Mouse (Mus musculus): ENCODE data around the gene Alpk3.

The Alpk3 gene

DNA sequence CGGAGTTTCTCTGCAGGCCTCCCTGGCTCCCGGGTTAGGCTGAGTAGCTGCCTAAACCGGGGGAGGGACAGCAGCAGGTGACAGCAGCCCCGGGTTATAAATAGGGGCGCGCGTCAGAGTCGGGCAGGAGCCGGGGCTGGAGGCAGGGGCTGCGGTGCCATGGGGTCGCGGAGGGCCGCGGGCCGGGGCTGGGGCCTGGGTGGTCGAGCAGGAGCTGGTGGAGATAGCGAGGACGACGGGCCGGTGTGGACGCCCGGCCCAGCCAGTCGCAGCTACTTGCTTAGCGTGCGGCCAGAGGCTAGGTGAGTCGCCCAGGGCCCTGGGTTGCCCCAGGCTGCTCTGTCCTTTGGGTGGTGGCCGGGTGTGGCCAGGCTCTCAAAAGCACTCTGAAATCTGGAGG lies at the start of gene Alpk3:
Gene Alpk3 (plus strand): TSS at position 130 of the 400 bp plus-strand sequence.
- DNase-seq (ENCODE audit: low spot score in 2 of 2): no peak

DNA sequence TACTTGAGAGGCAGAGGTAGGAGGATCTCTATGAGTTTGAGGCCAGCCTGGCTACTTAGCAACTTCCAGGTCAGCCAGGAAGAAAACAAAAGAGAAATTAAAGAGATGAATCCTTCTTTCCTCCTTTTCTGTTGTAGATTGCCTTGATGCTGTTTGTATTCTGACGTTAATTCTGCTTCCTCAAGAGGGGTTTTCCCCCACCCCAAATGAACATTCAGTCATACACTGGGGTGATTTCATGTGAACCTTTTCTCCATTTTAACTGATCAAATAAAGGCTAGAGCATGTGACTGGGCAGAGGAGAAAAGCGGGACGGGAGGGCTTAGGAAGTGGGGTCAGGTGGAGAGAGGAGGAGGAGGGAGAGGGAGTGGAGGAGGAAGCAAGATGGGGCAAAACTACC lies 49.1 kb upstream of the Alpk3 start:
- DNase-seq (ENCODE audit: low spot score in 2 of 2): no peak

DNA sequence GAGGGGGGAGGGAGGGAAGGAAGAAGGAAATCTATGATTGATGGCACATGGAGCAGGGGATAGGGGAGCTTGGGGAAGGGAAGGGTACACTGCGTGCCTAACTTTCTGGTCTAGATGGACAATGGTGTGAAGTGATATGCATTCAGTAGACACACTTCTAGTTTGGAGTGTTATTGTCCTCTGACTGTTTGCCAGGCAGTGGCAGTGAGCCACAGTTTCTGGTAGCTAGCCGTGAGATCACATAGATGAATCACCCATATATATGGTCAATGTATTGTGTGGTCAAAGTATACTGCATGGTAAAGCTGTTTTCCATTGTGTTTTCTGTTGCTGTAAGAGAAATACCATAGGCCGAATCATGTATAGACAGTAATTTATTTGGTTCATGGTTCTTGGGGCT lies 45.8 kb upstream of the Alpk3 start:
- no peak for DNase-seq (ENCODE audit: low spot score in 2 of 2)

DNA sequence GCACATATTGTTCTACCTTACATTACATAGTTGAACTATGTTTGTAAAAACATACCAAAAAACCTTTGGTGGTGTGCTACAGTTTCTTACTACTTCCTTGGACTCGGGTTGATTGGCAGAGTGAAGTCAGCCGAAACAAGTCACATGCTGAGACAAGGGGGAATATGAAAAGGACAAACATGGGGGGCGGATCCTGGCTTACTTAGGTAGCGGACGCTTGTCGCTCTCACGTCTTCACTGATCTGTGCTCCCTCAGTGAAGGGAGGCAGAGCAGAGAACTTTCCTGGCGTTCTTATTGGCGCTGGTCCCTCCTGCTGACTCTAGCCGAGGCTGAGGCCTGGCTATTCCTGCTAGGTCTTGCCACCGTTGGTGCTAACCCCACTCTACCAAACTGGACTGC lies 37.1 kb upstream of the Alpk3 start:
- DNase-seq (ENCODE audit: low spot score in 2 of 2): no peak

DNA sequence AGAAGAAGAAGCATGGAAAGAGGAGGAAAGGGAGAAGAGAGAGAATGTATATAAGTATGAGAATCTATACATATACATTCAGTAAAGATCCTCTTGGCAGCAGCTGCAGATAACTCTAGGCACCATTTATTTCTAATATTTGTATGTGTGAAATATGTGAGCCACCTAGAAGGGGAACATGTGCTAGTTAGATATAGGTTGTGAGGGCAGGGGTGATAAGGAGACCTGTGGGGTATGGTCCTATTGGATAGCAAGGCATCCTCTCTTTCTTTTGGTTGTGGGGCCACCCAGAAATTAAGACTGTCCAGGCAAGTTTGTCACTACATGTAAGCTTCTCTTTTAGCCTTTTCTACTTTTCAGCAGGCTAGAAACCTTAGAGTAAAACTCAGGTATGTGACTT lies 34.7 kb upstream of the Alpk3 start:
- DNase-seq (ENCODE audit: low spot score in 2 of 2): no peak

DNA sequence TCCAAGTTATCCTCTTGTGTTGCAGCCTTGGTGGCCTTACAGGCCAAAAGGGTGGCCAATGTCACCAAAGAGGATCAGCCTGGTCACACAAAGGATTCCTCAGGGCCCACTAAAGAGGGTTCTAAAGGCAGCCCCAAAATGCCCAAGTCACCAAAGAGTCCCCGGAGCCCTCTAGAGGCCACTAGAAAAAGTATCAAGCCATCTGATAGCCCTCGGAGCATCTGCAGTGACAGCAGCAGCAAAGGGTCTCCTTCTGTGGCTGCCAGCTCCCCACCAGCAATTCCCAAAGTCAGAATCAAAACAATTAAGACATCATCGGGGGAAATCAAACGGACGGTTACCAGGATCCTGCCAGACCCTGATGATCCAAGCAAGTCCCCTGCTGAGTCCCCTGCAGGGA lies 33.3 kb upstream of the Alpk3 start:
- peak in 1 of 2 experiments; percentile 18 for DNase-seq (ENCODE audit: low spot score in 2 of 2)

DNA sequence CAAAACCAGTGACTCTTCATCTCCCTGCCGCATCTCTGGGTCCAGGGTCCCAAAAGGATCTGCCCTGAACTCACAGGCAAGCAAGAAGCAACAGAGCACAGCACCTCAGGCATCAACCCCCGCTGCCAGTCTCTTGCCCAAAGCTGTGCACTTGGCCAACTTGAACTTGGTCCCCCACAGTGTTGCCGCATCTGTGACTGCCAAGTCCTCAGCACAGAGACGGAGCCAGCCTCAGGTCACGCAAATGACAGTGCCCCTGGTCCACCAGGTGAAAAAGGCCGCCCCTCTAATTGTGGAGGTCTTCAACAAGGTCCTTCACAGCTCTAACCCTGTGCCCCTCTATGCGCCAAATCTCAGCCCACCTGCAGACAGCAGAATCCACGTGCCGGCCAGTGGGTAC lies 32.7 kb upstream of the Alpk3 start:
- DNase-seq (ENCODE audit: low spot score in 2 of 2): no peak

DNA sequence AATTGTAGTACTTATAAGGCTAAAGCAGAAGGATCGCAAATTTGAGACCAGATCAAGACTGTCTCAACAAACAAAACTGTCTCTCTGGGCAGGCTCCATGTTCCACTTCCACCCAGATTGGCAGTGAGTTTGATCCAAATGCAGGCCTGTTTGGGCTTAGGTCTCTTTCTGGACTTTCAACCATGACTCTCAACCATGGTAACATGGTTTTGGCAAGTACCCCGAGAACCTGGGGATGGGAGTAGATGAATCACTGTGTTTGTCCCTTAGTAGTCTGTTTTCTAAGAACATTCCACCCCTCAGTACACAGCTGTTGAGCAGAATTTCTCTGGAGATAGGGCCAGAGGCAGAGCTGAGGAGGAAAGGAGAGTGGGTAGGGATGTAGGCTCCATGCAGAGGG lies 31.6 kb upstream of the Alpk3 start:
- DNase-seq (ENCODE audit: low spot score in 2 of 2): no peak

DNA sequence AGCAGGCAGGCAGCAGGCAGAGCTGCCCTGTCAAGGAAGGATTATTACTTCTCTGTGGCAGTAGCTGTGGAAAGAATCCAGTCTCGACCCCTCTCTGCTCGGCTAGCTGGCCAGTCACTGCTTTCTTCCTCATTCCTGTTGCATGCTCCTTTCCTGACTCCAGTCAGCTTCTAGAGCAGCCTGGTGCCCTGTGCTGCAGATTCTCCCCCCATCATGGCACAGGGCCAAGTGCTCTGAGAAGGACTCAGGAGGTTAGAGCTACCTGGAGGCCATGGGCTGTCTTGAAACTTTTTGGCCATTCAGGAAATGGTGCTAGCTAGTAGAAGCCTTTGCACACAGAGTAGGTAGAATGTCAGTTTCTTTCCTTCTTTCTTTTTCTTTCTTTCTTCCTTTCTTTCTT lies 17.7 kb upstream of the Alpk3 start:
- no peak for DNase-seq (ENCODE audit: low spot score in 2 of 2)

DNA sequence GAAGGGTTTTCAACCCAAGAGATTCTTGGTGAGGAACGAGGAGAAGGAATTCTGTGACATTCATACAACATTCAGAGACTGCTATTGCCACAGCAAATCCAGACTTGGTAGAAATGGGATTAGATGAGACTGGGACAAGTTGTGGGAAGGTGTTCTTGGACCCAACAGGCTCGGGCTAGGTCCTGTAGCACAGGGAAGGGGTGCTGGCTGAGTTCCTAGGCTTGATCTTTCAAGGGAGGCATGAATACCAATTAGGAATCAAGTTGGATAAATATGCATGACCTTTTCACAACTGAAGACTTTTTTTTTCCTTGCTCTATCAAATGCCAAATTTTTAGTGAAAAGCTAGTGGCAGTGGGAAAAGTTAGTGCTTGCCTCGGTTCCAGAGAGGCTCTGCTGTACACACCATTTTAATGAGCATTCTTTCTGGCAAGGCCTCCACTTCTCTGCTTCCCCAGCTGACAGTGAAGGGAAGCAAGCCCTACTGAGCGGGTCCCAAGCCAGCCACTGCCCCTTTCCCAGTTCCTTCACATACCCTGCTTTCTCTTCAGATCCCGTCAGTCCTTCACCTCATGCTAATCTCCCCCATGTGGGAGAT lies 14.3 kb upstream of the Alpk3 start:
- no peak for DNase-seq (ENCODE audit: low spot score in 2 of 2)

DNA sequence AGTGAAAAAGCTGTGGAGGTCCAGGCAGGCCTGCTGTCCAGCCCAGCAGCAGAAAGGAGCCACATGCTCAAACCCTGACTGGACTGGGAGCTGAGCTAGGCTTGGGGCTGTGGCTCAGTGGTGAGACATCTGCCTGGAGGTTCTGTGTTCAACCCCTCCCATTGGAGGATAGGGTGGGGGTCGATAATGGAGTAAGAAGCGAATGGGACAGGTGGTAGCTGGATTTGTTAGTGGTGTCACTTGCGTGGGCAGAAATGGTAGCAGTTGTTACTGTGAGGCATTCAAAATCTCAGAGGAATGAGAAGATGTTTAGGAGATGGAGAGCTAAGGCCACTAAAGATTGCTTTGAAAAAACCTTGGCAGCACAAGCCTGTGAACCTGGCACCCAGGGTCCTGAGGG lies 9.6 kb upstream of the Alpk3 start:
- DNase-seq (ENCODE audit: low spot score in 2 of 2): no peak

DNA sequence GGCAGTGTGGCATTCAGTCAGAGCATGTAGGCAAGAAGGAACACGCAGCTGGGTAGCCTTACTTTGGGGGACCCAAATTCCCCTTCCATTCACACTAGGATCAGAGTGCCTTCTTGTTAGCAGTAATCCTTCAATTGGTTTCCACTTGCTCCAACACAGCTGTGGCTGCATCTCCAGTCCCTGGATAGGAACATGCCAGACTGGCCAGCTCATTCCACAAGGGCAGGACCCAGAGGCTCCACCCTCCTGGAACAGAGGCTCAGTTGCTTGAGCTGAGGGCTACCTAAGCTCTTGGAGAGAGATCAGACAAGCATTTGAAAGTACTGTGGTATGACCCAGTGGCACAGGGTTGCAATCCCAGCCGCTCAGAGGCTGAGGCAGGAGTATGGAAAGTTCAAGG lies 8.9 kb upstream of the Alpk3 start:
- no peak for DNase-seq (ENCODE audit: low spot score in 2 of 2)

DNA sequence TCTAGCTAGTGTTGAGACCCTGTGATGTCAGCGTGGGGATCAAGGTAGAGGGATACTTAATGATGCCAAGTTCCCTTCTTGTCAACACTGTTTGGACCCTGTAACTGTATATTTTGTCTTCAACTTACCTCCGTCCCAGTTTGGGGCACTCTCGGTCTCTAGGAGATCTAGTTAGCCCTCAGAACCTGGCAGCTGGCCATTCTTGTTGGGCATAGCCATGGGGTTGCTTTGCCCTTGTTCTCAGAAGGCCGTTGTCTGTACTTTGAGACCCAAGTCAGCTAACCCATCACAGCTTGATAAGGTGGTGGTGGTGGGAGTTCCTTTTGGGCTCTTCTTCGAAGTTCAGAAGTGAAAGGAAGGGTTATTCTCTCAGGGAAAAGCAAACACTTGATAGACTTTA lies 7.4 kb upstream of the Alpk3 start:
- DNase-seq (ENCODE audit: low spot score in 2 of 2): no peak

DNA sequence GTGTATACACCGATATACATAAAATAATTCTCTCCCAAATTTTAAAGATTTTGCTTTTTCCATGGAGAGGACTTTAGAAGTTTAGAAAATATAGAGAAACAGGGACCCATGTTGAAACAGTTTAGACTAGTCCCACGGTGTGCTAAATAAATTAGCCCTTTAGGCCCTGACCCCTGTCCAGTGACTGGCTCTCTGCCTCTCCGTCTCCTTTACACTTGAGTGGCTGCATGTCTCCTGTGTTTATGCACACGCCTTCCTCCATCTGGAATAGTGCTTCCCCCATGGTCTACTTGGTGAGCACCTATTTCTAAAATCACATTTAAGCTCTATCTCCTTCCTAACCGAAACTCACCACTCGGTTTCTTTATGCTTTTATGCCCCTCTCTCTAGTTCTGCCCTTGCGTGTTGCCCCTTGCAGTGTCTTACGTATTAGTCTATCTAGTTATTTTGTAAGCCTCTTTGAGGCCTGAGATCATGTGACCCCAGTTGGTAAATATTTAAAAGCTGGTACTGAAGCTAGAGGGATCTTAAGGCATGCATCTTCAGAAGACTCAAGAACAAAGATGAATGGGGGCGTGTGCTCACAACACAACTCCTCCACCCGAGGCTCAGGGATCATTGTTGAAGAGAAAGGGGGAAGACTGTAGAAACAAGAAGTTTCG lies 1.6 kb upstream of the Alpk3 start:
- DNase-seq (ENCODE audit: low spot score in 2 of 2): no peak

DNA sequence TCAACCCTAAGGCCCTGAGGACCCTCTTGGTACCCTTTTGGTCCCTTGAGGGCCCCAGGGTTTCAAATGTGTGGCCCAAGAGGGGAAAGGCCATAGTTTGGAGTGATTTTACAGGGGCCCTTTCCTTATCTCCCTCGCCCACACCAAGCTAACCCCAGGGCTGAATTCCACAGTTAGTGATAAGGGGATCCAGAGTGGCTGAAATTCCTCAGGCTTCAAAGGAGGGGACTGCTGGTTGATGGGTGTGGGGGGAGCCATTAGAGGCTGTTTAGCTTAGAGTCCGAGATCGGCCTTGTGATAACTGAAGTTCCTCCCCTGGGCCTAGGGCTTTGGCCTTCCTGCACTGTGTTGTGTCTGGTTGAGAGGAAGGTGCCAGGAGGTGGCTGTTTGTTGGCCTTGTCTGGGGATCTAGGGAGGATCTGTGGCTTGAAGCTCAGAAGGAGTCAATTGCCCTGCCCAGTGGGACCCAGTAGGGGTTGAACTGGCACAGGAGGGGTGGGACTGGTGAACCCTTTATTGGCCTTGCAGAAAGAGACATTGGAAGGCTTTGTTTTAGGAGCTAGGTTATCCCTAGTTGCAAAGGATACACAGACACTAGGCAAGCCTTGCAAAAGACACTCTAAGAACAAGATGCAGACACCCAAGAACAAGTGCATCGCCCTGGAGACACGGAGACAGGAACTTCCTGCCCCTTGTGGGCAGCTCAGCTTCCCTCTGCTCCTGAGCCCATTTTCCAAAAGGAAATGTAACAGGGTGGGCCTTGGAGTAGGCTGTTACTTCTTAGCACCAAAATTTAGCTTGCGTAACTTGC lies 706 bp downstream of the Alpk3 start:
- DNase-seq (ENCODE audit: low spot score in 2 of 2): no peak

DNA sequence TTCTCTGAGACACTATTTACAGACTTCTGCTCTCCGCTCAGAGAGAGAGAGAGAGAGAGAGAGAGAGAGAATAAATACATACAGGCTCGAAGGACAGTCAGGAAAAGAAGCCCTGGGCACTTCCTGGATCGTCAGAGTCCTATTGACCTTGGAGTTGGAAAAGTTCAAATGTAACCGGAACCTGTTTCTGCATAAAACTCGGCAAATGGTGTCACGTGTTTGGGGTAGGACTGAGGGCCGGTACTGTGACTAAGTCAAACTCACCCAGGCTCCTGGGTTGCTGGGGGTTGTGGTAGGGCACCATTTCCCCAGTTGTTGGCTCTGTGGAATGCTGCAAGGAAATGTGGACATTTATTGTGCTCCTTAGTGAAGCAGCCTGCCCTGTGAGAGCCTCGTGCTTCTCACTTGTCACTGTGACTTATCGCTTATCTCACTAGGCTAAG lies 1.3 kb downstream of the Alpk3 start:
- no peak for DNase-seq (ENCODE audit: low spot score in 2 of 2)

DNA sequence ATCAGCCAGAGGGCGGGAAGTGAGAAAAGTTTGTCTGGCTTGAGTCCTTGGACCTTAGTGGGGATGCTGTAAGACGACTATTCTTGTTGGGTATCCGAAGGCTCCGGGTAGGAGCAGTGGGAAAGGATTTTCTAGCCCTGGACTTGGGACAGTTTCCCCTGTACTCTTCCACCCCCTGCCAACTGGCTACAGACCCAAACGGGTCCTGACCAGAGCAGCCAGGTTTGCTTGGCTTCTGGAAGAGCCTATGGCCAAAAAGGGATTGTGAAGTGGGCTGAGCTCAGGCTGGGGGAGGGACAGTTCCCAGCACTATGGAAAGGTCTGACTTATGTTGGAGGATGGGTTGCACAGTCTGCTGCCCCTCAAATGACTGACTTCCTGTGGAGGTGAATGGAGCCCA lies 2.0 kb downstream of the Alpk3 start:
- DNase-seq (ENCODE audit: low spot score in 2 of 2): no peak

DNA sequence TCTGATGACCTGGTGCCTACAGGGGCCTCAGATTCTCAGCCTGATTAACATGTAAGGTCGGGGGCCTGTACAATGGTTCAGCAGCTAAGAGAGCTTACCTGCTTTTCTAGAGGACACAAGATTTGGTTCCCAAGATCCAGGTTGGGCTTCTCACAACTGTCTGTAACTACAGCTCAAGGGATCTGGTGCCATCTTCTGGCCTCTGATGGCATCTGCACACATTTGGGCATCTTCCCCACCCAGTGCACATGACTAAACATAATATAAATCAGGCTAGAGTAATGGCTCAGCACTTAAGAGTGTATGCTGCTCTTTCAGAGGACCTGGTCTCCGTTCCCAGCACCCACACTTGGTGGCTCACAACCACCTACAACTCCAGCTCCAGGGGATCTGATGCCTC lies 3.5 kb downstream of the Alpk3 start:
- DNase-seq (ENCODE audit: low spot score in 2 of 2): peak; percentile 32 to 61

DNA sequence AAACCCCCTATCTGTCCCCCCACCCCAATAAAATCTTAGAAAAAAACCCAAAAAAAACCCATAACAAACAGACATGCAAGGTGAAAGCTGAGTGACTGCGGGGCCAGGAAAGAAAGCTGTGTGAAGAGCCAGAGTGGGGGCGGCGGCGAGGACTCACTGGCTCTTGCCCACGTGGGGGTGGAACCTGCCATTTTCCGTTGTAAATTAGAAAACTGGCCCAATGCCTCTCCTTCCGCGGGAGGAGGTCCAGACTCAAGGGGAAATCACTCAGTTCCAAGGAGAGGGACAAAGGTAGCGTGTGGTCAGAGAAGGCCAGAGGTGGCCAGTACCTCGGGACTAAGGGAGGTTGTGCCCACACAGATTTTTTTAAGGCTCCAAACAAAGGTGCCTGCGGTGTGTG lies 4.5 kb downstream of the Alpk3 start:
- DNase-seq (ENCODE audit: low spot score in 2 of 2): no peak

DNA sequence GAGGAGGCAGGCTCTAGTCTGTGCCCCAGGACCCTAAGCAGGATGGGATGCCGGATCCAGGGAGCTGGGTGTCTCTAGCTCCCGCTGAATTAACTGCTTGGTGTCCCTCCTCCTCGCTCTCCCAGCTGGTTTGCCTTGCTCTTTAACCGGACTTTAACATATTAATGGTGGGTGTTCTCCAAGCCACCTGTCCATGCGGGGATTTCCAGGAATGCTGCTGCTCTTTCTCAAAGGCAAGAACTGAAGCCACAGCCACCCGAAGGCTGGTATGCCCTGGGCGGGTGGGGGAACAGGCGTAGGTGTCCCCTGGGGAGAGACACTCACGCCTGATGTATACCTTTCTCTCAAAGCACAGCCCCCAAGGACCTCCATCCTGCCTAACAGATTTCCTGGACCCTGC lies 5.9 kb downstream of the Alpk3 start:
- DNase-seq (ENCODE audit: low spot score in 2 of 2): no peak

DNA sequence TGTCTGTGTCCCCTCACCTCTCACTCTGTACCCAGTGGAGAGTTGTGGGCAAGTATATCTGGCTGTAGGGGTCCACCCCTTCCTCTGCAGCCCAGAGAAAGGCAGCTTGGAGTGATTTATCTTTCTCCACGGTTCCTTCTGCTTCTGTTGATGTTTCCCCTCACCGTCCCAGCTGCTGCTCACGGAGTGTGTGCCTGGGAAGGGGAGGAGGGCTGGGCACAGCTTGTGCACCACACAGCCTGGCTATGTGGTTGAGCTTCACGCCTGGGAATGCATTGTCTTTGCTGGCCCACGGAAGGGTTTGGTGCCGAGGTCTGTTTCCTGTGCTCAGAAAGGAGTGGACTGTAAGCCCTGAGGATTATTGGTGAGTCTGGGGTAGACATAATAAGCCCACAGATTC lies 9.3 kb downstream of the Alpk3 start:
- no peak for DNase-seq (ENCODE audit: low spot score in 2 of 2)

DNA sequence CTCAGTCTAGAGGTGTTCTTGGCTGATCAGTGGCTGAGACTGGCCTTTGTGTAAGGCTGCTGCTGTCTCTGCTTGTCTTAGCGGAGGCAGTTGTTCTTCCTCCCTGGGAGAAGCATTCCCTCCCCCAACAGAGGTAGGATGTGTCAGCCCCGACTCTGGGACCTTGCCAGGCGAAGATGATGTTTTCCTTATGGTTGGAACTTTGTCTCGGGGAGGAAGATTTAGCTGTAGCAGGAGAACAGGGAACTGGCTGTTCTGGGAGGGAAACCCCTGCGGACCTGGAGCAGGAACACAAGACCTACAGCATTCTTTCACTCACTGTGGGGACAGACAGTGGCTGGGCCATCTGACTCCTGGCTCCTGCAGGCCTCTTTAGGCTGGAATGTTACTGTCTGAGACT lies 15.1 kb downstream of the Alpk3 start:
- DNase-seq (ENCODE audit: low spot score in 2 of 2): no peak

DNA sequence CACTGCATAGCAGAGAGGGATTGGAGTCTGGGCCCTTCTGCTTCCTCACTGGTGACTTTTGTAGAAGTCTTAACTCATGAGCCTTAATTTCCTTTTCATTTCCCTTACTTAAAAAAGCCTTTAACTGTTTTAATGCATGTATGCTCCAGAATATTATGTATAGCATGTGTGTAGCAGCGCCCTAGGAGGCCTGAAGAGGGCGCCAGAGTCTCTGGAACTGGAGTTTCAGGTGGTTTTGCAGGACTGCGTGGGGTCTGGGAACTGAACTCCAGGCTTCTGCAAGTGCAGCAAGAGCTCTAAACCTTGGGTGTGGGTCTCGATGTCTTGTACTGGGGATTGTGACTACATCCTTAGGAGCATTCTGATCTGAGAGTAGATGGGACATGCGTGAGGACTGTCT lies 15.9 kb downstream of the Alpk3 start:
- peak in 1 of 2 experiments; percentile 27 for DNase-seq (ENCODE audit: low spot score in 2 of 2)
